Mouse (Mus musculus): ENCODE measurements around the gene Slc12a7.

DNA sequence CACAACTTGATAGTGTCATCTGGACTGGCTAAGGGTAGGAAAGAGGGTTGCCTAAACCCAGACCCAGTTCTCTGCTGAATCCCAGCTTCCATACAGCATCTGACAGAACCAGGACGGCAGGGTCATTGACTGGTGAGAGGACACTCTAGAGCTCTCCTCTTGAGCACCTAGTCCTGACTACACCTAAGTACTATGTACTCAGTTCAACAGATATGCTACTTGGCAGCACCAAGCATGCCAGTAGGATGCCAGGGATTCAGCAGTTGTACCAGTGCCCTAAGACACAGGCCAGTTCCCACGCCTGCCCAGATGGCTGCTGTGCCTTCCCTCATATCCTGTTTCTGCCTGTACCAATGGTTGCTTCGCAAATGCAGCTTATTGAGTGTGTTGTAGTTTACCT is 80.0 kb downstream of the Slc12a7 start:
- no peak for TF ChIP-seq EP300 (IDR thresholded peaks at IDR 0.05; ENCODE audit: low read depth in 1 of 2, low read length in 2 of 2)
- TF ChIP-seq CTCF (IDR thresholded peaks at IDR 0.05 in 2 of 3, conservative IDR thresholded peaks at IDR 0.05 in 1 of 3; ENCODE audit: control insufficient read depth in 1 of 3, insufficient read depth in 1 of 3, low read depth in 2 of 3, low read length in 3 of 3, poor library complexity in 1 of 3, severe bottlenecking in 1 of 3): no peak
- no peak for TF ChIP-seq HCFC1 (IDR thresholded peaks at IDR 0.05; ENCODE audit: low read depth, low read length)
- no peak for TF ChIP-seq ZMIZ1 (IDR thresholded peaks at IDR 0.05; ENCODE audit: low read depth, low read length)
- TF ChIP-seq ELF1 (IDR thresholded peaks at IDR 0.05; ENCODE audit: low read depth, low read length): no peak
- TF ChIP-seq NRF1 (IDR thresholded peaks at IDR 0.05; ENCODE audit: insufficient read depth, low read depth, low read length, poor library complexity, severe bottlenecking): no peak
- TF ChIP-seq E2F4 (IDR thresholded peaks at IDR 0.05; ENCODE audit: borderline replicate concordance, low read depth, low read length): no peak
- no peak for TF ChIP-seq POLR2A (IDR thresholded peaks at IDR 0.05; ENCODE audit: control insufficient read depth in 1 of 2, insufficient read depth in 1 of 2, low read depth in 1 of 2, low read length in 2 of 2, poor library complexity in 1 of 2)
- no peak for TF ChIP-seq TAL1 (IDR thresholded peaks at IDR 0.05; ENCODE audit: low read length)
- no peak for TF ChIP-seq MAFK (IDR thresholded peaks at IDR 0.05; ENCODE audit: borderline replicate concordance, low read depth, low read length)
- TF ChIP-seq USF2 (IDR thresholded peaks at IDR 0.05; ENCODE audit: borderline replicate concordance in 1 of 2, insufficient read depth in 1 of 2, low read depth in 1 of 2, low read length in 2 of 2): no peak

Data from MEL (cell line).